Mouse (Mus musculus): Measurements from ENCODE around the gene Gpcpd1. TPM values are rescaled to one million over a fixed set of nuclear protein-coding genes. Genes with fewer than 3 reads are reported as not detected.

Gene Gpcpd1
- total RNA-seq, 2 experiments from 2014 or later = 110 to 147 TPM

GRCm38 (mm10) chr2:132481547-132481946 lies 106.0 kb downstream of the Gpcpd1 start:
- DNase-seq = no peak

Other genes starting within 250 kb of the Gpcpd1 start
- gene Prokr2, start 202.3 kb downstream of the Gpcpd1 start, total RNA-seq (2021) = not detected
- gene Shld1, start 99.2 kb upstream of the Gpcpd1 start, total RNA-seq (2021) = 1 to 10 TPM; 5.0 TPM
- gene Chgb, start 193.5 kb upstream of the Gpcpd1 start, total RNA-seq (2021) = under 1 TPM; 0.10 to 0.21 TPM
- gene Trmt6, start 228.3 kb upstream of the Gpcpd1 start, total RNA-seq (2021) = 1 to 10 TPM; 5.4 to 5.7 TPM
- gene Mcm8, start 228.4 kb upstream of the Gpcpd1 start, total RNA-seq (2021) = 1 to 10 TPM; 1.2 to 1.6 TPM